Comparison of ENCODE assay signal across 23 mouse cellular contexts in genomic region chr16:70337661-70338060, GRCm38 (mm10).
"Had no signal": no experiment of that assay in that cellular context is flagged by ENCODE, and none has a peak within 500 bp of the region (broad histone marks: within the 10 kb centered on the region; RNA-seq: fewer than 3 reads in every experiment).

No protein-coding gene starts in this region.

- DNase-seq: gastrocnemius, postnatal 14 days; gastrocnemius, postnatal 36 days; heart, adult 11 months; heart, adult 2 months; heart, postnatal 14 days; heart, postnatal 36 days; kidney, adult 11 months; kidney, adult 2 months; kidney, adult 9 months; kidney, postnatal 14 days; kidney, postnatal 4 days; liver had no signal

- H3K27me3 ChIP-seq: heart, embryonic 13.5 days; heart, embryonic 15.5 days; hindbrain, embryonic 13.5 days; hindbrain, embryonic 15.5 days; kidney, embryonic 15.5 days; limb, embryonic 12.5 days had no signal

- H3K4me3 ChIP-seq: heart, adult 2 months; heart, embryonic 13.5 days; heart, embryonic 15.5 days; hindbrain, embryonic 13.5 days; hindbrain, embryonic 15.5 days; kidney, embryonic 15.5 days; layer of hippocampus, adult 2 months; left cerebral cortex, adult 2 months; limb, embryonic 10.5 days; limb, embryonic 12.5 days had no signal

- H3K36me3 ChIP-seq: heart, embryonic 13.5 days; heart, embryonic 15.5 days; hindbrain, embryonic 13.5 days; hindbrain, embryonic 15.5 days; kidney, embryonic 15.5 days; limb, embryonic 10.5 days; limb, embryonic 12.5 days had no signal

- H3K4me2 ChIP-seq: heart, embryonic 11.5 days; heart, embryonic 13.5 days; heart, embryonic 15.5 days; hindbrain, embryonic 13.5 days; hindbrain, embryonic 15.5 days; kidney, embryonic 15.5 days; limb, embryonic 12.5 days; liver, embryonic 11.5 days had no signal
